Mouse (Mus musculus): ENCODE data around the gene Bcat1. TPM values are rescaled to one million over a fixed set of nuclear protein-coding genes. Genes with fewer than 3 reads are reported as not detected.

Bcat1 gene
- total and polyA plus RNA-seq, 3 experiments: 0.37 to 1.0 (median 0.86) TPM

DNA sequence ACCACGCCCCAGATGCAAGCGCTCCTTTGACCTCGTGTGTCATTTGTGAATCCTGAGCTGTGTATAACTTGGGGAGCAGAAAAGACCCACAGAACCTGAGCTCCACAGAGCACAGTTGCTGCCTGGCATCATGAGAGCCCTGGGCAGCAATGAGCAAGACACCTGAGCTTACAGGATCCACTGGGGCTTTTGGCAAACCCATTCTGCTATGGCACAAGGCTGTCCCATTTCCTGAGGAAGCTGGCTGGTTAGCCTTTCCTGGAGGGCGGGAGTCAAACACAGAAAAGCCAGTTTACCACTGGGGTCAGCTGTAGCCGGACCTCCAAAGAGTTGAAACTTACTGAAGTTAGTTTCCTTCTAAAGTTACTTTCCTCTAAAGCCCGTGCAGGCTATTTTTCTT lies 9.6 kb downstream of the Bcat1 start:
- Histone ChIP-seq H3K27me3 (ENCODE audit: control insufficient read depth, insufficient read depth, low read length) (no peaks in the 10 kb centered on the region), H3K4me3 (no peak overlapping the region), H3K36me3 (ENCODE audit: control insufficient read depth, insufficient read depth, low read length) (no peaks in the 10 kb centered on the region), H3K27ac (no peak overlapping the region), H3K79me2 (replicated peaks; ENCODE audit: control insufficient read depth, insufficient read depth, low read length) (no peaks in the 10 kb centered on the region), H3K9ac (ENCODE audit: low read depth, low read length) (no peak overlapping the region), H3K4me1 (ENCODE audit: control insufficient read depth, insufficient read depth, low read length) (no peaks in the 10 kb centered on the region)
- WGBS: 79% methylated on average over 6 of the region's 6 CpGs
- DNase-seq: no peak
- no peak for TF ChIP-seq POLR2A (IDR thresholded peaks at IDR 0.05; ENCODE audit: insufficient read depth, low read depth, low read length)
- no peak for TF ChIP-seq EP300 (IDR thresholded peaks at IDR 0.05; ENCODE audit: insufficient read depth, low read depth, low read length)
- no peak for TF ChIP-seq CTCF (IDR thresholded peaks at IDR 0.05)
- intact Hi-C loops (cut with DNase I): no loop called here

DNA sequence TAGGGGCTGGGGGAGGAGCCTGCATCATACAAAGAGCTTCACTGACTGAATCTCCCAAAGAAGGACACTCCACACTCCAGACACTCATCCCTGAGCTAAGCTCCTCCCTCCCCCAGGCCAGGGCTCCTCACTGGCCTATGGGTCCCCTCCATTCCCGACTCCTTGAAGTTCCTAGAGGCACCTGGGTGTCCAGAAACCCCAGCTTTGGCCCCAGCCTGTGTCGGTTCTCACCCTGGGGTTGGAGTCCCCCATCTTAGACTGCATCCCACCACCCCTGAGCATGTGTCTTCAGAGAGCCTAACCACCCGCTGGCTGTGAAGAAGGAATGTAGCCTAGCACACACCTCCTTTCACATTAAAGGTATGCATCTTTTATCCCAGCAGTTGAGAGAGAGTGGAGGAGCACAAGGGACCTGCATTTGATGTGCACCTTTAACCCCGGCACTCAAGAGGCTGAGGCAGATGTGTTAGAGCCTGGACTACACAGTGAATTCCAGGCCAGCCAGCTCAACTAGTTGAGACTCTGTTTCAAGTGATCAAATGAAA lies 10.6 kb downstream of the Bcat1 start:
- intact Hi-C loops (cut with DNase I): no loop called here

DNA sequence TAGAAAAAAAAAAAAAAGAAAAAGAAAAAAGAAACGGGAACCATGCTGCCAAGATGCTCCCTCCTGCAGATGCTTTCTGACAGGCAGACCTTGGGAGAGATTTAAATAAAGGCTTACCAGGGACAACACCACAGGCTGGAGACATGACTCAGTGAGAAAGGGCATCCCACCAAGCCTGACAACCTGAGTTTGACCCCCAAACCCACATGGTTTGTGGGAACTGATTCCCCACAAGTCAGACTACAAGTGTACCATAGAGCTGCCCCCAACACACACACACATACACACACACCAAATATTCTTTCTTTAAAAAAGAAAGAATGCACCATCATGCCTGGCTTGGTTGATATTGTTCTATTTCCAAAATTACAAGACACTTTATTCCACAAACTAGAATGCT lies 11.9 kb downstream of the Bcat1 start:
- Histone ChIP-seq H3K9ac (ENCODE audit: low read depth, low read length) (no peak overlapping the region), H3K36me3 (ENCODE audit: control insufficient read depth, insufficient read depth, low read length) (no peaks in the 10 kb centered on the region), H3K4me3 (no peak overlapping the region), H3K4me1 (ENCODE audit: control insufficient read depth, insufficient read depth, low read length) (no peaks in the 10 kb centered on the region), H3K79me2 (replicated peaks; ENCODE audit: control insufficient read depth, insufficient read depth, low read length) (no peaks in the 10 kb centered on the region), H3K27me3 (ENCODE audit: control insufficient read depth, insufficient read depth, low read length) (no peaks in the 10 kb centered on the region), H3K27ac (no peak overlapping the region)
- intact Hi-C loops (cut with DNase I): no loop called here
- DNase-seq: no peak
- WGBS: 89% methylated on average over 1 of the region's 1 CpGs
- no peak for TF ChIP-seq CTCF (IDR thresholded peaks at IDR 0.05)
- TF ChIP-seq EP300 (IDR thresholded peaks at IDR 0.05; ENCODE audit: insufficient read depth, low read depth, low read length): no peak
- no peak for TF ChIP-seq POLR2A (IDR thresholded peaks at IDR 0.05; ENCODE audit: insufficient read depth, low read depth, low read length)

More for the DNA sequence above, 10.6 kb downstream of the Bcat1 start:
- H3K79me2 ChIP-seq (replicated peaks; ENCODE audit: control insufficient read depth, insufficient read depth, low read length): no peaks in the 10 kb centered on the region
- DNase-seq: no peak
- H3K4me3 ChIP-seq: no peak overlapping the region
- H3K27ac ChIP-seq: no peak overlapping the region
- H3K4me1 ChIP-seq (ENCODE audit: control insufficient read depth, insufficient read depth, low read length): no peaks in the 10 kb centered on the region
- TF ChIP-seq POLR2A (IDR thresholded peaks at IDR 0.05; ENCODE audit: insufficient read depth, low read depth, low read length) (no peak), CTCF (IDR thresholded peaks at IDR 0.05) (no peak), EP300 (IDR thresholded peaks at IDR 0.05; ENCODE audit: insufficient read depth, low read depth, low read length) (no peak)
- H3K36me3 ChIP-seq (ENCODE audit: control insufficient read depth, insufficient read depth, low read length): no peaks in the 10 kb centered on the region
- no peaks in the 10 kb centered on the region for H3K27me3 ChIP-seq (ENCODE audit: control insufficient read depth, insufficient read depth, low read length)
- H3K9ac ChIP-seq (ENCODE audit: low read depth, low read length): no peak overlapping the region
- WGBS: 82% methylated on average over 4 of the region's 4 CpGs

DNA sequence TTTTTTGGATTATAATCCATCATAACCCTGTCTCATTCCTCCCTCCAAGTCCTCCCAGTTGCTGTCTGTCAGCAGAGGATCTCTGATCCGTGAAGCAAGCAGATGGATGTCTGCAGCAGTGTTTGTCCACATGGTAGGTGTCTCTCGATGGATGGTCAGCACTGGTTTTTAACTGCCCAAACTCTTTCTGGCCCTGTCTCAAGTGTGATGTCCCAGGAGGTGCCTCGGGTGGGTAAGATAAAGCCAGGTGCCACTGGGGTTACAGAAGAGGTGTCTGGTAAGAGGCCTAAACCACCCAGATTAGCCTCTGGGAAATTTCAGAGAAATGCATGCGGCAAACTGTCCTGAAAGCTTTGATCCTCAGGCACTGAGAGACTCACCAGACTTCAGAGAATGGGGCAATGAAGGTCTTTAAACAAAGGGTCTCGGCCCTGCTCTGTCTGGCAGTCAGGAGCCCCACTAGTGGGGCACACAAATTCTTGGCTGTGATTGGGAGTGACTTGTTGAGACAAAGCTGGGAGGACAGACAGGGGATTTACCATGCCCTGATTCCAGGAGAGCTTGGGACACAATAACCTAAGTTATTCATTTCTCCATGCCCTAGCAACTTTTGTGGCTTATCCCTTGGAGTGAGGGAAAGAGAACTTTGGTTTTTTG lies 12.6 kb downstream of the Bcat1 start:
- WGBS: 67% methylated on average over 5 of the region's 5 CpGs
- Histone ChIP-seq H3K79me2 (replicated peaks; ENCODE audit: control insufficient read depth, insufficient read depth, low read length) (no peaks in the 10 kb centered on the region), H3K27me3 (ENCODE audit: control insufficient read depth, insufficient read depth, low read length) (no peaks in the 10 kb centered on the region), H3K4me3 (no peak overlapping the region), H3K4me1 (ENCODE audit: control insufficient read depth, insufficient read depth, low read length) (no peaks in the 10 kb centered on the region), H3K36me3 (ENCODE audit: control insufficient read depth, insufficient read depth, low read length) (no peaks in the 10 kb centered on the region), H3K9ac (ENCODE audit: low read depth, low read length) (no peak overlapping the region), H3K27ac (no peak overlapping the region)
- intact Hi-C loops (cut with DNase I): no loop called here
- no peak for DNase-seq
- TF ChIP-seq CTCF (IDR thresholded peaks at IDR 0.05): no peak
- no peak for TF ChIP-seq EP300 (IDR thresholded peaks at IDR 0.05; ENCODE audit: insufficient read depth, low read depth, low read length)
- TF ChIP-seq POLR2A (IDR thresholded peaks at IDR 0.05; ENCODE audit: insufficient read depth, low read depth, low read length): no peak

DNA sequence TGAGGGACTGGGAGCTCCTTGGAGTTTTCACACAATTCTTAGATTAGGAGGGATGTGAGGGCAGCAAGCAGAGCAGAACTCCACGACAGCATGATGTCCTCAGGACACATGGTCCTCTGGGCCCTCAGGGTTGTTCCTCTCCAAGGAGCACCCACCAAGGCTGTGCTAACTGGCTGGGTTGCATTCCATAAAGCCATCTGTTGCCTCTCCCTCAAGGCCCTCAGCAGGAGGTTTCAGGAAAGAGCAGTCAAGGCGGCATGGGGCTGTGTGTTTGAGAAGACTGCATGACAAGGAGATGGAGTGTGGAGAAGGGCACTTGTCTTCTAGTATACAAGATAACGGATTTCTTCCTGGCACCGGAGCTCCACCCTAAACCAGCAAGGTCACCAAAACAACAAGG lies 13.2 kb downstream of the Bcat1 start:
- intact Hi-C loops (cut with DNase I): no loop called here
- H3K79me2 ChIP-seq (replicated peaks; ENCODE audit: control insufficient read depth, insufficient read depth, low read length): no peaks in the 10 kb centered on the region
- no peak overlapping the region for H3K4me3 ChIP-seq
- no peaks in the 10 kb centered on the region for H3K4me1 ChIP-seq (ENCODE audit: control insufficient read depth, insufficient read depth, low read length)
- H3K36me3 ChIP-seq (ENCODE audit: control insufficient read depth, insufficient read depth, low read length): no peaks in the 10 kb centered on the region
- TF ChIP-seq CTCF (IDR thresholded peaks at IDR 0.05) (no peak), POLR2A (IDR thresholded peaks at IDR 0.05; ENCODE audit: insufficient read depth, low read depth, low read length) (no peak), EP300 (IDR thresholded peaks at IDR 0.05; ENCODE audit: insufficient read depth, low read depth, low read length) (no peak)
- H3K27me3 ChIP-seq (ENCODE audit: control insufficient read depth, insufficient read depth, low read length): no peaks in the 10 kb centered on the region
- WGBS: 66% methylated on average over 4 of the region's 4 CpGs
- no peak overlapping the region for H3K9ac ChIP-seq (ENCODE audit: low read depth, low read length)
- H3K27ac ChIP-seq: no peak overlapping the region
- no peak for DNase-seq

DNA sequence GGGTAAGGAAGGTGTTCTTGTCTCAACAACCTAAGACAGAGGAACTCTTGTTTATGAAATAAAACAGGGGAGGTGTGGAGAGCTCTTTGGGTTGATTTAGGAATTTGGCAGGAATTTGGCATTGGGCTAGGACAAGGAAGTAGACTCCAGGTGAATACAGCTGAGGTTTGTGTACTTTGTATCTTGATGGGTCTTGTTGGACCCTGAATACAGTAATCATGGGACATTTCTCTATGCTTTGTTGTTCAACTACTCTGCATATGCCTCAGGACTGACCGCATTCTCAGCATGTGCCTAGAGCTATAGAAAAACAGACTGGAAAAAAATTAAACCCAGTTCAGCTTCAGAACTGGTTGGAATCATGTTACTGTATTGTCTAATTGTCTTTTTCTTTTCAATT lies 14.6 kb downstream of the Bcat1 start:
- no peaks in the 10 kb centered on the region for H3K4me1 ChIP-seq (ENCODE audit: control insufficient read depth, insufficient read depth, low read length)
- DNase-seq: no peak
- intact Hi-C loops (cut with DNase I): no loop called here
- TF ChIP-seq POLR2A (IDR thresholded peaks at IDR 0.05; ENCODE audit: insufficient read depth, low read depth, low read length) (no peak), EP300 (IDR thresholded peaks at IDR 0.05; ENCODE audit: insufficient read depth, low read depth, low read length) (no peak), CTCF (IDR thresholded peaks at IDR 0.05) (no peak)
- no peak overlapping the region for H3K4me3 ChIP-seq
- no peak overlapping the region for H3K27ac ChIP-seq
- no peaks in the 10 kb centered on the region for H3K36me3 ChIP-seq (ENCODE audit: control insufficient read depth, insufficient read depth, low read length)
- H3K27me3 ChIP-seq (ENCODE audit: control insufficient read depth, insufficient read depth, low read length): no peaks in the 10 kb centered on the region
- WGBS: 87% methylated on average over 1 of the region's 1 CpGs
- no peaks in the 10 kb centered on the region for H3K79me2 ChIP-seq (replicated peaks; ENCODE audit: control insufficient read depth, insufficient read depth, low read length)
- H3K9ac ChIP-seq (ENCODE audit: low read depth, low read length): no peak overlapping the region
